Mouse (Mus musculus) lung, adult 2 months (tissue): ENCODE measurements around the gene Fbxo7.

Source experiments
- CTCF ChIP-seq: fragments of 200-500 bp; IDR thresholded peaks from 2 replicates; pipeline ENCODE4 v1.5.1; 2011; ENCODE audit warnings: mild to moderate bottlenecking, low read length, control low read depth; ENCODE audit not compliant: insufficient read depth
- POLR2A ChIP-seq: fragments of 200-500 bp; IDR thresholded peaks from 2 replicates; pipeline ENCODE4 v1.6.1; 2011; ENCODE audit warnings: low read depth, mild to moderate bottlenecking, control low read depth, low read length, borderline replicate concordance; ENCODE audit errors: extremely low read depth

GRCm38 (mm10) chr10:86064937-86065336, 43.2 kb downstream of the Fbxo7 start:
- TF ChIP-seq CTCF: peak; percentile 96
- no peak for TF ChIP-seq POLR2A
